Mouse (Mus musculus) liver, embryonic 12.5 days (tissue): ENCODE results near the gene Rbm20. TPM values are rescaled to one million over a fixed set of nuclear protein-coding genes. Genes with fewer than 3 reads are reported as not detected.
A peak's percentile ranks its signal among the peaks of the same experiment; 100 is the strongest.

Source experiments
- ATAC-seq: fragments of 200-750 bp; cut with Nextera tagmentation; 2 replicates; pipeline ENCODE4 v1.8.0; 2017; ENCODE audit warnings: moderate number of reproducible peaks, mild to moderate bottlenecking, moderate library complexity
- H3K27ac ChIP-seq: fragments of 300-500 bp; sonication (generic); 2 replicates; pipeline ENCODE4 v1.5.1; 2016; ENCODE audit warnings: mild to moderate bottlenecking
- H3K27me3 ChIP-seq: fragments of 300-500 bp; sonication (generic); replicated peaks from 2 replicates; pipeline ENCODE4 v1.6.1; 2016; ENCODE audit warnings: mild to moderate bottlenecking, moderate library complexity
- H3K36me3 ChIP-seq: fragments of 300-500 bp; sonication (generic); 2 replicates; pipeline ENCODE4 v1.6.1; 2016; ENCODE audit warnings: mild to moderate bottlenecking, moderate library complexity
- H3K4me1 ChIP-seq: fragments of 300-500 bp; sonication (generic); 2 replicates; pipeline ENCODE4 v1.6.1; 2016
- H3K4me2 ChIP-seq: fragments of 300-500 bp; sonication (generic); 2 replicates; pipeline ENCODE4 v1.6.1; 2016; ENCODE audit warnings: mild to moderate bottlenecking, moderate library complexity
- H3K4me3 ChIP-seq: fragments of 300-500 bp; sonication (generic); 2 replicates; pipeline ENCODE4 v1.5.1; 2016; ENCODE audit warnings: mild to moderate bottlenecking, moderate library complexity
- H3K9ac ChIP-seq: fragments of 300-500 bp; sonication (generic); 2 replicates; pipeline ENCODE4 v1.6.1; 2016; ENCODE audit warnings: mild to moderate bottlenecking, moderate library complexity
- H3K9me3 ChIP-seq: fragments of 300-500 bp; sonication (generic); replicated peaks from 2 replicates; pipeline ENCODE4 v1.6.1; 2016; ENCODE audit warnings: mild to moderate bottlenecking, moderate library complexity
- WGBS: fragments of 180-500 bp; shearing (Covaris S2); methylation state at CpG from one replicate; pipeline ENCODE4 v1.1.7; 2016; ENCODE audit not compliant: insufficient replicate concordance; 5-methylcytosine and 5-hydroxymethylcytosine counted together
- polyA plus RNA-seq: library from polyadenylated mRNA; unstranded; fragments of >200 nt; fragmentation: Nextera tagmentation; extraction: Ambion mirVana; gene quantifications from 2 replicates; pipeline ENCODE4 v1.2.1, GENCODE M21; 2016

Rbm20 gene
- polyA plus RNA-seq, 1 experiment from 2014 or later = 0.18 TPM

- Histone ChIP-seq H3K9ac (no peak overlapping the region), H3K4me1 (peaks cover 10% of the 10 kb centered on the region; the same call in 1 of the 2 replicates), H3K27me3 (0 out of 2 replicates have a peak, but pooled peaks cover 10% of the 10 kb centered on the region), H3K9me3 (no peaks in the 10 kb centered on the region), H3K36me3 (no peaks in the 10 kb centered on the region), H3K4me2 (no peak overlapping the region), H3K27ac (no peak overlapping the region), H3K4me3 (no peak overlapping the region)
- no peak for ATAC-seq
- WGBS = 71% methylated on average over 9 of the region's 9 CpGs
Measured at GRCm38 (mm10) chr19:53701434-53701833, 24.3 kb downstream of the Rbm20 start.

DNA sequence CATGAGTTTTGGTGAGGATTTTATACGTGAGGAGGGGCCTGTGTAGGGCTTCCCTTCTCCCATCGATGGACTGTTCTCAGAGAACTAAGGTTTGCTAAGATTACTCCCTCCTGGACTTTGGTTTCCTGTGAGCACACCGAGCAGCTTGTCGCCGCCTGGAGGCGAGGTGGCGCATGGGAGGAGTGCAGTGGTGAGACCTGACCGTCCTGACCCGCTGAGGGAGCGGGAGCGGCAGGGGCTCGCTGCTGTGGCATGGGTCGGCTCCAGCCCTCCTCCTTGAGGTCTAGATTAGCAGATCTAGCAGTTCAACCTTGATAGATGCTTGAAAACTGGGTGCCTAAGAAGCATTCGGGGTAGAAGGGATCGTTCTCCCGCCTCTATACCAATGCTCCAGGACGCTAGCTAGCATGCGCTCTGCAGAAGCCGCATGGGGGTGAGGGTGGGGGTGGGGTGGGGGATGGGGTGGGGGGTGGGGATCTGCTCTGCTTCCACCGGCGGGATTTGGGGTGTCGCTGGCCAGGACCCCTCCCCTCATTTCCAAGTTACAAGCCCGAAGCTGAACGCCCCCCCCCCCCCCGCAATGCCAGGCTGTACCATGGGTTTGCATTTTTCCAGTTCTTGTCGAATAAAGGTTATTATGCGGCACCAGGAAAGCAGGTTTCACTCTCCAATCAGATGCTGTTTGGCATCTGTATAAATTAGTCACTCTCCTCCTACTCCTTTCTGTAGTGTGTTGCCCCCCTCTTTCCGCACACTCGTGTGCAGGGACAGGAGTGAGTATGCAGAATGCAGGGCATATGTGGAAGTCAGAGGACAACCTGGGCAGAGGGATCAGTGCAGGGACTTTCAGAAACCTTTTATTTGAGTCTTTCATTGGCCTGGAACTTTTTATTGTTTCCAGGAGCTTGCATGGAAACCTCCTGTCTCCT, 28.1 kb downstream of the Rbm20 start:
- WGBS = 5% methylated on average over 29 of the region's 29 CpGs
- peak; percentile 69 for ATAC-seq
- no peaks in the 10 kb centered on the region for H3K36me3 ChIP-seq
- peak overlapping the region; percentile 69 for H3K4me2 ChIP-seq
- peak overlapping the region; percentile 46 for H3K4me3 ChIP-seq
- peaks cover 10% of the 10 kb centered on the region; the same call in 1 of the 2 replicates for H3K4me1 ChIP-seq
- 0 out of 2 replicates have a peak, but pooled peaks cover 10% of the 10 kb centered on the region for H3K27me3 ChIP-seq
- H3K27ac ChIP-seq = no peak overlapping the region
- H3K9ac ChIP-seq = peak overlapping the region; percentile 52
- H3K9me3 ChIP-seq = no peaks in the 10 kb centered on the region

GRCm38 (mm10) chr19:53708401-53708800, 31.3 kb downstream of the Rbm20 start:
- peaks cover 18% of the 10 kb centered on the region for H3K4me1 ChIP-seq
- no peaks in the 10 kb centered on the region for H3K9me3 ChIP-seq
- 74% methylated on average over 11 of the region's 11 CpGs for WGBS
- H3K27me3 ChIP-seq = peaks cover 15% of the 10 kb centered on the region
- ATAC-seq = no peak
- H3K27ac ChIP-seq = no peak overlapping the region
- no peak overlapping the region for H3K4me2 ChIP-seq
- no peak overlapping the region for H3K4me3 ChIP-seq
- no peaks in the 10 kb centered on the region for H3K36me3 ChIP-seq
- H3K9ac ChIP-seq = no peak overlapping the region

DNA sequence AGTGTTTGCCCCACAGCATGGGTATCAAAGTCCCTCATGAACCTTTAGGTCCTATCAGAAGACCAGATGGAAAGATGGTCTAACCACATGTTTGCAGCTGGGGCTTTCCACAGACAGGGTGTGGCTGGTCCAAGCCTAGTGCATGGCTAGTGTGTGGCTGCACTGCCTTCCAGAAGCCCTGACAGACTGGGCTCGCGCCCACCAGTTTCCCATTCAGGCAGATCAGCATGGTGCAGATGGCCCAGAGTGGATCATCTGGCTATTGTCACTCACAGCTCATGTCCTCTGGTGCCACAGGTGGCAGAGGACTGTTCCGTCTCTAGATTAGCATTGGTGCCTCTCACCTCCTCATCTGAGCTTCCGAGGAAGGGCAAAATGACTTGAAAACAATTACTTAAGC, 33.8 kb downstream of the Rbm20 start:
- Histone ChIP-seq H3K36me3 (no peaks in the 10 kb centered on the region), H3K27ac (no peak overlapping the region), H3K9ac (no peak overlapping the region), H3K4me1 (peaks cover 8% of the 10 kb centered on the region), H3K4me3 (no peak overlapping the region), H3K27me3 (peaks cover 15% of the 10 kb centered on the region), H3K4me2 (no peak overlapping the region), H3K9me3 (no peaks in the 10 kb centered on the region)
- 30% methylated on average over 4 of the region's 4 CpGs for WGBS
- peak; percentile 24; the same call in 1 of the 2 replicates for ATAC-seq

GRCm38 (mm10) chr19:53711261-53711890, 34.3 kb downstream of the Rbm20 start:
- Histone ChIP-seq H3K36me3 (no peaks in the 10 kb centered on the region), H3K4me2 (no peak overlapping the region), H3K27me3 (peaks cover 12% of the 10 kb centered on the region), H3K4me1 (peaks cover 8% of the 10 kb centered on the region), H3K9me3 (no peaks in the 10 kb centered on the region), H3K9ac (no peak overlapping the region), H3K4me3 (no peak overlapping the region), H3K27ac (no peak overlapping the region)
- 31% methylated on average over 8 of the region's 8 CpGs for WGBS
- no peak for ATAC-seq

DNA sequence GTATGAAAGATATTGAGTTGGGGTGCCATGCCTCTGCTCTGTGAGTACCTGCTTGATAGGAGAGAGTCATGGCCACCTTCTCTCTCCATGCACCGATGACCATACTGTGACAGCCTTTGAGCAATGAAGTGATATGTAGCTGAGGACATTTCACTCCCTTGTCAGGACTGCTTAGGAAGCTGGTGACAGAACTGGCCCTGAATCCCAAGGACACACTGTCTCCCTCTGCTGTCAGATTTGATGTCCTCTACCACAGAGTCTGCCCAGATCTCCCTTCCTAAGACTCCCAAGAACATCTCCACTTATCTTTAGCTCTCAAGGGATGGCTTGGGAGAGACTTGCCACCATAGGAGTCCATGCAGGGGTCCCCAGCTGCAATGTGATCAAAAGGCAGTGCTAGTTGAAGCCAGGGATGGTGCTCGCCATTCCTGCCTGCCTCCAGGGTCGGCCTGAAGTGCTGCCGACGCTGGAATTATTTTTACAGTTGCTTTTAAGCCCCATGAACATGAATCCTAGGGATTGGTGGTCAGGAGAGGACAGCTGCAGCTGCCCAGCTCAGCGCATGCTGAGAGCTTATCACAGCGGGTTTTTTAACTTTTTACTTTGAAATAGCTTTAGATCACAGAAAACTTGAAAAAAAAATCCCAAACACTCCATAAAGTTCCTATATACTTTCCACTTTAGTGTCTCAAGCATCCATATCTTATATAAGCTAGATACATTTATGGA, 35.4 kb downstream of the Rbm20 start:
- Histone ChIP-seq H3K27ac (no peak overlapping the region), H3K9ac (no peak overlapping the region), H3K4me1 (peaks cover 8% of the 10 kb centered on the region), H3K4me2 (no peak overlapping the region), H3K9me3 (no peaks in the 10 kb centered on the region), H3K36me3 (no peaks in the 10 kb centered on the region), H3K4me3 (no peak overlapping the region), H3K27me3 (peaks cover 11% of the 10 kb centered on the region)
- WGBS = 59% methylated on average over 7 of the region's 7 CpGs
- ATAC-seq = no peak

- WGBS = 37% methylated on average over 6 of the region's 6 CpGs
- H3K9me3 ChIP-seq = no peaks in the 10 kb centered on the region
- no peak overlapping the region for H3K4me3 ChIP-seq
- peaks cover 8% of the 10 kb centered on the region for H3K4me1 ChIP-seq
- no peak overlapping the region for H3K27ac ChIP-seq
- no peak overlapping the region for H3K9ac ChIP-seq
- H3K4me2 ChIP-seq = no peak overlapping the region
- peaks cover 11% of the 10 kb centered on the region for H3K27me3 ChIP-seq
- no peaks in the 10 kb centered on the region for H3K36me3 ChIP-seq
- ATAC-seq = no peak
Measured at GRCm38 (mm10) chr19:53713364-53713763, 36.3 kb downstream of the Rbm20 start.

DNA sequence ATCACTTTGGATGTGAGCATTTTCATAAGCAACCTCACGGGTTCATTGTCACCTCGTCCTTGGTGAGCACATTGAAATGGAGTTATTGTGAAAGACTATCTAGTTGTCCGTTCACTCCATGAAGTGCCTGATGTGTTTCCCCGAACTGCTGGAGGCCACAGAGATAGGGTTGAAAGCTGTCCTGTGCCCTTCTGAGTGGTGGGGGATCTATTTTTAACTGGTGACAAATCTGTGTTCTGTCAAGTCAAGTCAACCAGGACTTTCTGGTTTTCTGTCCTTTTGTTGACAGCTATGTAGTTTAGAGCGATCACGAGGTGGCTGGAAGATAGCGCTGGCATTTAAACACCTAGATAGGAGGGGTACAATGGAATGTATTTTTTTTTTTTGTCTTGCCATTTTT, 39.4 kb downstream of the Rbm20 start:
- WGBS = 63% methylated on average over 7 of the region's 7 CpGs
- H3K4me1 ChIP-seq = peaks cover 1% of the 10 kb centered on the region; the same call in 1 of the 2 replicates

GRCm38 (mm10) chr19:53717364-53717763, 40.3 kb downstream of the Rbm20 start:
- Histone ChIP-seq H3K9ac (no peak overlapping the region), H3K4me1 (no peaks in the 10 kb centered on the region), H3K4me2 (no peak overlapping the region), H3K9me3 (no peaks in the 10 kb centered on the region), H3K27ac (no peak overlapping the region), H3K27me3 (peaks cover 2% of the 10 kb centered on the region; the same call in 1 of the 2 replicates), H3K36me3 (no peaks in the 10 kb centered on the region), H3K4me3 (no peak overlapping the region)
- ATAC-seq = no peak
- WGBS = 83% methylated on average over 9 of the region's 9 CpGs

More for the DNA sequence above, 39.4 kb downstream of the Rbm20 start:
- Histone ChIP-seq H3K27ac (no peak overlapping the region), H3K36me3 (no peaks in the 10 kb centered on the region), H3K9me3 (no peaks in the 10 kb centered on the region), H3K4me2 (no peak overlapping the region), H3K27me3 (peaks cover 11% of the 10 kb centered on the region), H3K9ac (no peak overlapping the region), H3K4me3 (no peak overlapping the region)
- ATAC-seq = no peak

DNA sequence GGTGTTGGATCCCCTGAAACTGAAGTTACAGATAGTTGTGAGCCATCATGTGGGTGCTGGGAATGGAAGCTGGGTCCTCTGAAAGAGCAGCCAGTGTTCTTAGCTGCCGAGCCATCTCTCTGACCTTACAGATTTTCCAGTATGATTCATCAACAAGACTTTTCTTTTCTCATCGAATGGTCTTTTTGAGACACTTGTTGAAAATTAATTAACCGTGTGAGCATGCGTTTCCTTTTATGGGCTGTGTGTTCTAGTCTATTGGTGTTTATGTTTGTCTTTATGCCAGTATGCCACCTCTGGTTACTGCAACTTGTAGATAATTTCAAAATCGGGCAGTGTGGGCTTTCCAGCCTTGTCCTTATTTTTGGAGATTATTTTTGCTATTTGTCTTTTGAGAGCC, 45.1 kb downstream of the Rbm20 start:
- ATAC-seq = no peak
- no peaks in the 10 kb centered on the region for H3K27me3 ChIP-seq
- no peak overlapping the region for H3K27ac ChIP-seq
- no peak overlapping the region for H3K4me3 ChIP-seq
- no peak overlapping the region for H3K4me2 ChIP-seq
- 73% methylated on average over 5 of the region's 5 CpGs for WGBS
- H3K9me3 ChIP-seq = no peaks in the 10 kb centered on the region
- no peak overlapping the region for H3K9ac ChIP-seq
- H3K4me1 ChIP-seq = no peaks in the 10 kb centered on the region; the same call in 1 of the 2 replicates
- H3K36me3 ChIP-seq = no peaks in the 10 kb centered on the region

DNA sequence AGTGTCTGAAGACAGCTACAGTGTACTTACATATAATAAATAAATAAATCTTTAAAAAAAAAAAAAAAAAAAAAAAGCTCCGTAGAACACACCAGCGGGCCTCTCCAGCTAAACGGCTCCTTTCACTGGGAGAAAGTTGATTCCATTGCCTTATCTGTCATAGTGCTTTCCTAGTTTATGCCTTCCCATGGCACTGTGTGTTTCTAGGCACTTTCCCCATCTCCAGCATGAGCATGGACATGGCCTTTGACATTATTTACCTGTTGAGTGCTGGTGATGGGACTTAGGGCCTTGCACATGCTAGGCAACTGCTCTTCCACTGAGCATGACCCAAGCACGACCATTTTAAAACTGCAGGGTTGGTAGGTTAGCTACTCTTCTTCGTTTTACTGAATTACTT, 46.9 kb downstream of the Rbm20 start:
- Histone ChIP-seq H3K9me3 (no peaks in the 10 kb centered on the region), H3K27ac (no peak overlapping the region), H3K4me1 (no peaks in the 10 kb centered on the region; the same call in 1 of the 2 replicates), H3K4me3 (no peak overlapping the region), H3K9ac (no peak overlapping the region), H3K4me2 (no peak overlapping the region), H3K27me3 (no peaks in the 10 kb centered on the region), H3K36me3 (no peaks in the 10 kb centered on the region)
- WGBS = 66% methylated on average over 5 of the region's 5 CpGs
- no peak for ATAC-seq
